Mouse (Mus musculus) megakaryocyte, embryonic 14.5 days (primary cell): ENCODE measurements around the gene Rps21. TPM values are rescaled to one million over a fixed set of nuclear protein-coding genes. Genes with fewer than 3 reads are reported as not detected.

ENCODE experiments used
- H3K27me3 ChIP-seq: replicated peaks from 2 replicates; pipeline ENCODE3; 2012; ENCODE audit warnings: inconsistent platforms
- H3K36me3 ChIP-seq: replicated peaks from 2 replicates; pipeline ENCODE3; 2012; ENCODE audit warnings: low read length, inconsistent platforms, mixed read lengths
- H3K4me1 ChIP-seq: 2 replicates; pipeline ENCODE4 v1.6.1; 2012; ENCODE audit warnings: inconsistent platforms
- H3K4me3 ChIP-seq: replicated peaks from 2 replicates; pipeline ENCODE3; 2012; ENCODE audit warnings: moderate library complexity, mild to moderate bottlenecking, inconsistent platforms
- H3K9me3 ChIP-seq: 2 replicates; pipeline ENCODE4 v1.6.1; 2012; ENCODE audit warnings: inconsistent platforms
- FLI1 ChIP-seq: IDR thresholded peaks from 2 replicates; pipeline ENCODE4 v1.6.1; 2012; ENCODE audit warnings: low read length, inconsistent platforms, mixed read lengths
- GATA1 ChIP-seq: IDR thresholded peaks from 3 replicates; pipeline ENCODE4 v1.6.1; 2012; ENCODE audit warnings: mixed read lengths, low read length, inconsistent platforms, borderline replicate concordance
- polyA plus RNA-seq: library from polyadenylated mRNA; stranded (reverse); fragments of >175 nt; gene quantifications from 2 replicates; pipeline ENCODE4 v1.2.3, GENCODE M21; 2012; ENCODE audit warnings: low replicate concordance; ENCODE audit not compliant: insufficient read depth

Rps21 gene
- polyA plus RNA-seq = 99.7 and 1,213 TPM in 2 replicates

- H3K9me3 ChIP-seq = no peaks in the 10 kb centered on the region
- no peaks in the 10 kb centered on the region for H3K27me3 ChIP-seq
- H3K4me1 ChIP-seq = peaks cover 63% of the 10 kb centered on the region
- H3K36me3 ChIP-seq = peaks cover 40% of the 10 kb centered on the region
- TF ChIP-seq GATA1 (no peak), FLI1 (peak; percentile 42; the same call in 1 of the 2 replicates)
- peak within 1 kb of the TSS; percentile 91 for H3K4me3 ChIP-seq
These were observed at the start of gene Rps21 for GRCm38 (mm10) chr2:180257001-180257521. Gene Rps21, plus strand, starts transcription at chr2:180257377.

GRCm38 (mm10) chr2:180207840-180208239 is 49.3 kb upstream of the Rps21 start:
- H3K4me1 ChIP-seq = peaks cover 10% of the 10 kb centered on the region; the same call in 1 of the 2 replicates
- no peak overlapping the region for H3K4me3 ChIP-seq
- peaks cover 5% of the 10 kb centered on the region for H3K36me3 ChIP-seq
- H3K9me3 ChIP-seq = peaks cover 10% of the 10 kb centered on the region
- TF ChIP-seq GATA1 (no peak), FLI1 (no peak)
- H3K27me3 ChIP-seq = peaks cover 17% of the 10 kb centered on the region

GRCm38 (mm10) chr2:180208976-180209375 is 48.2 kb upstream of the Rps21 start:
- Histone ChIP-seq H3K27me3 (peaks cover 17% of the 10 kb centered on the region), H3K4me3 (no peak overlapping the region), H3K36me3 (peaks cover 5% of the 10 kb centered on the region), H3K4me1 (peaks cover 13% of the 10 kb centered on the region; the same call in 1 of the 2 replicates), H3K9me3 (peaks cover 14% of the 10 kb centered on the region)
- TF ChIP-seq GATA1 (no peak), FLI1 (no peak)

- TF ChIP-seq FLI1 (no peak), GATA1 (no peak)
- Histone ChIP-seq H3K4me1 (peaks cover 40% of the 10 kb centered on the region), H3K36me3 (no peaks in the 10 kb centered on the region), H3K9me3 (peaks cover 14% of the 10 kb centered on the region), H3K27me3 (peaks cover 10% of the 10 kb centered on the region), H3K4me3 (no peak overlapping the region)
These were observed 44.9 kb upstream of the Rps21 start for GRCm38 (mm10) chr2:180212255-180212654.

- Histone ChIP-seq H3K4me1 (peaks cover 54% of the 10 kb centered on the region), H3K36me3 (no peaks in the 10 kb centered on the region)
These were observed 42.7 kb upstream of the Rps21 start for GRCm38 (mm10) chr2:180214352-180214978.

GRCm38 (mm10) chr2:180215011-180215461 is 42.1 kb upstream of the Rps21 start:
- Histone ChIP-seq H3K4me1 (peaks cover 54% of the 10 kb centered on the region), H3K9me3 (peaks cover 14% of the 10 kb centered on the region), H3K27me3 (peaks cover 34% of the 10 kb centered on the region), H3K4me3 (no peak overlapping the region), H3K36me3 (no peaks in the 10 kb centered on the region)
- no peak for TF ChIP-seq FLI1
- no peak for TF ChIP-seq GATA1

More at GRCm38 (mm10) chr2:180214352-180214978, 42.7 kb upstream of the Rps21 start:
- peaks cover 28% of the 10 kb centered on the region for H3K27me3 ChIP-seq
- no peak overlapping the region for H3K4me3 ChIP-seq
- H3K9me3 ChIP-seq = peaks cover 14% of the 10 kb centered on the region
- TF ChIP-seq FLI1 = no peak
- TF ChIP-seq GATA1 = no peak

GRCm38 (mm10) chr2:180215951-180216350 is 41.2 kb upstream of the Rps21 start:
- peaks cover 54% of the 10 kb centered on the region for H3K4me1 ChIP-seq
- H3K9me3 ChIP-seq = peaks cover 11% of the 10 kb centered on the region
- H3K36me3 ChIP-seq = peaks cover 2% of the 10 kb centered on the region
- H3K4me3 ChIP-seq = peak overlapping the region; percentile 14
- H3K27me3 ChIP-seq = peaks cover 40% of the 10 kb centered on the region
- TF ChIP-seq GATA1 (no peak), FLI1 (no peak)

- peaks cover 42% of the 10 kb centered on the region for H3K27me3 ChIP-seq
- H3K4me3 ChIP-seq = no peak overlapping the region
- H3K9me3 ChIP-seq = peaks cover 8% of the 10 kb centered on the region
- H3K36me3 ChIP-seq = peaks cover 2% of the 10 kb centered on the region
- TF ChIP-seq FLI1 (no peak), GATA1 (no peak)
- peaks cover 60% of the 10 kb centered on the region for H3K4me1 ChIP-seq
These were observed 40.3 kb upstream of the Rps21 start for GRCm38 (mm10) chr2:180216921-180217320.

- Histone ChIP-seq H3K27me3 (peaks cover 49% of the 10 kb centered on the region), H3K4me1 (peaks cover 67% of the 10 kb centered on the region), H3K4me3 (no peak overlapping the region), H3K36me3 (peaks cover 2% of the 10 kb centered on the region), H3K9me3 (peaks cover 4% of the 10 kb centered on the region; the same call in 1 of the 2 replicates)
- no peak for TF ChIP-seq GATA1
- TF ChIP-seq FLI1 = no peak
These were observed 39.6 kb upstream of the Rps21 start for GRCm38 (mm10) chr2:180217587-180217986.

- H3K4me1 ChIP-seq = peaks cover 73% of the 10 kb centered on the region
These were observed 38.9 kb upstream of the Rps21 start for GRCm38 (mm10) chr2:180218241-180218640.

More at GRCm38 (mm10) chr2:180218241-180218640, 38.9 kb upstream of the Rps21 start:
- peaks cover 2% of the 10 kb centered on the region for H3K36me3 ChIP-seq
- no peak for TF ChIP-seq GATA1
- no peak for TF ChIP-seq FLI1
- peaks cover 55% of the 10 kb centered on the region for H3K27me3 ChIP-seq
- no peak overlapping the region for H3K4me3 ChIP-seq
- peaks cover 1% of the 10 kb centered on the region; the same call in 1 of the 2 replicates for H3K9me3 ChIP-seq
